Mouse (Mus musculus): ENCODE results near the gene Gm21190. TPM values are rescaled to one million over a fixed set of nuclear protein-coding genes. Genes with fewer than 3 reads are reported as not detected.
"Not testable (repeated sequence)": the region's sequence is repeated elsewhere in the genome, so short reads cannot be mapped to it uniquely, and the experiment has no call there.

Gene Gm21190
- not detected for total RNA-seq (2021)
- long read RNA-seq = 0 reads

DNA sequence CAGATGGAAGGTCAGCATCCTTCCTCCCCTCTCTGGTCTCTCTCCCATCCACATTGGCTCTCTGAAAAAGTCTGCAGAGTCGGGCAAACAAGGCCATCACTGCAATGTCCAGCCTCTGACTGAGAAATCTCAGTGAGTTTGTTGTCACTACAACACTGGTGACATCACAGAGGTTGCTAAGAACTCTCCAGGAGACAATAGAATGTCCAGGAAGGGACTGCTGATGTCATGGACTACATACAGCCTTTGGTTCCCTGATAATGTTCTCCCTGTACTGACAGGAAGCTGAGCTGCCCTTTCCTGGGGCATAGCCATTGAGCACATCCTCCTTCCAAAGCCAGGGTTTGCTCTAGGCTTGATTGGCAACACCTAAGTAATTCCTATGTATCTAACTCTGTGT lies at the start of gene Gm21190:
Gm21190 (minus strand) TSS at position 101 of the 400 bp plus-strand sequence.
- not testable (repeated sequence) for DNase-seq (ENCODE audit: low spot score in 2 of 2)

DNA sequence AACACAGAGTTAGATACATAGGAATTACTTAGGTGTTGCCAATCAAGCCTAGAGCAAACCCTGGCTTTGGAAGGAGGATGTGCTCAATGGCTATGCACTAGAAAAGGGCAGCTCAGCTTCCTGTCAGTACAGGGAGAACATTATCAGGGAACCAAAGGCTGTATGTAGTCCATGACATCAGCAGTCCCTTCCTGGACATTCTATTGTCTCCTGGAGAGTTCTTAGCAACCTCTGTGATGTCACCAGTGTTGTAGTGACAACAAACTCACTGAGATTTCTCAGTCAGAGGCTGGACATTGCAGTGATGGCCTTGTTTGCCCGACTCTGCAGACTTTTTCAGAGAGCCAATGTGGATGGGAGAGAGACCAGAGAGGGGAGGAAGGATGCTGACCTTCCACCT lies 48.0 kb upstream of the Gm21190 start, which contains the start of gene Gm21083:
Gm21083 (plus strand) TSS at position 301 of the 400 bp plus-strand sequence.
- DNase-seq (ENCODE audit: low spot score in 2 of 2) = not testable (repeated sequence)

DNA sequence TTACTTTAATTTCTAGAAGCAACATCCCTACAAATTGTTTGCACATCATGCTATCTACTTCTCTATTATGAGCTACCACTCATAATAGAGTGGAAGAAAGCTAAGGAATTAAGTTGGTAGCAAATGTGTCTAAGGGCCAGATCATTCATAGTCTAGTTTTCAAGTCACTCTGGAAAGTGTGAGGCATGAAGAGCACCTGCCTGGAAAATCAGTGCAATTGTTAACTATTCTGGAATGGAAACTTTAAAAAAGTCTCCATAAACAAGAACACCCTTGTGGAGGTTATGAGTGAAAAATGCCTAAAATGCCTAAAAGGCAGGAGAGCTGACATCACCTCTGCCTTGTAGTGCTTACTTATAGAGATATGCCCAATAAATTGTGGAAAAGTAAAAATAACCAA lies 44.7 kb upstream of the Gm21190 start:
- not testable (repeated sequence) for DNase-seq (ENCODE audit: low spot score in 2 of 2)

DNA sequence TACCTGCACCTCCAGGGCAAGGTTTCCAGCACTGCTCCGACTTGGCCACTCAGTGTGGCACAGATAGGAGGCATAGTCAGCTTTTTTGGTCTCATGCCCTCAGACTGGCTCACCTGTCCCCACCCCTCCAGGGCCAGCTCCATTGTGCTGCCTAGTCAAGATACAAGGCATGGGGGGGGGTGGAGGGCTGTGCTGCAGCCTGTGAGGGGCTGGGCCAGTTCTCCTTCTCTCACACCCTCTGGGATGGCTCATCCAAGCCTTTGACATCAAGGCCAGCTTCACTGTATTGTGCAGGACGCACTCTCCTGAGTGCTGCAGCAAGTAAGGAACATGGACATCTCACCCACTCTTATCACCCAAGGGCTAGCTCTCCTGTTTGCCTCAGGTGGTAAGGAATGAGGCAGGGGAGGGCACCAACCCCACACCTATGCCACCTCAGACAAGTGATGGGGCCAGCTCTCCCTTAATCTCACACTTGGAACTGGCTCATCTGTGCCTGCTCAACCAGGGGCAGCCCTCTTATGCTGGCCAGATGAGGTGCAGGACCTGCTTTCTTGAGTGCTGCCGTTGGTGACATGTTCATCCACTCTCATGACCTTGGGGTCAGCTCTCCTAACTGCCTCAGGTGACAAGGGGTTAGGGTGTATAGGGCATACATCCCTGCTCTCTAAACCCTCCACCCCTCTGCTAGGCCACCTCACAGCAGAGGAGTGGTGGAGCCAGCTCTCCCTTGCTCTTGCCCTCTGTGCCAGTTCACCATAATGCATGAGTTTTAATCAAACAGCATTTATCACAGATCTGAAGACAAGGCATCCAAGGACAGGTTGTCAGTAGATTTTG lies 32.6 kb upstream of the Gm21190 start:
- DNase-seq (ENCODE audit: low spot score in 2 of 2) = not testable (repeated sequence)

DNA sequence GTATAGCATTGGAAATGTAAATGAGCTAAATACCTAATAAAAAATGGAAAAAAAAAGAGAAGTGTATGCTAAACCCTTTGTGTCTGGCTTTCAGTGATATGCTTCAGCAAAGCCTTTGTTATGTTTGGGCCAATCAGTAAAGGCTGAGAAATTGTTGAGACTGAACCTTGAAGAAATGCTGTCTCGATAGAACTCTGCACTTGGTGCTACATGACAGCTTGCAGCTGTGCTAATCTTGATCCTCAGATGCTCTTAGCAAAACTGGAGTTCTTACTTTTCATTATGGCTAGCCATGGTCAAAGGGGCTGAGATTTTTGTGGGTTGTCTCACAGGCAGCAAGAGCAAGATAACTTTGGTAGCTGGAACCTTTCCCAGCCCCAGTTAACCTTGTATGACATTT lies 29.6 kb upstream of the Gm21190 start:
- DNase-seq (ENCODE audit: low spot score in 2 of 2) = not testable (repeated sequence)

DNA sequence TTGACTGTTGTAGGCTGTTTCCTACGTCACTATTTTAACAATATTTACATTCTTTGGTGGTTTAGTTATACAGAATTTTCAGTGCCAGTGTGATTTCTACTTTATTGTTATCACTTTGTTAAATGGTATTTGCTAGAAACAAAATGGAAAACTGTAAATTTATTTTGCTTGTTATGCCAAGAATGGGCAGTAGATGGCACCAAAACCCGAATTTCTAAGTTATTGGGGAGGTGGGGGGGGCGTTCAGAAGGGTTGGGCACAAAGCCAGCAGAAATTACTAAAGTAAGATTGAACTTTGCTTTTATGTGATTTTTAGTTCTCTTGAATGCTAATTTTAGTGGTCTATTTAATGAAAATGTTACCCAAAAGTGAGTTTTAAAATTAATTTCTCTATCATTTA lies 20.6 kb upstream of the Gm21190 start:
- not testable (repeated sequence) for DNase-seq (ENCODE audit: low spot score in 2 of 2)

DNA sequence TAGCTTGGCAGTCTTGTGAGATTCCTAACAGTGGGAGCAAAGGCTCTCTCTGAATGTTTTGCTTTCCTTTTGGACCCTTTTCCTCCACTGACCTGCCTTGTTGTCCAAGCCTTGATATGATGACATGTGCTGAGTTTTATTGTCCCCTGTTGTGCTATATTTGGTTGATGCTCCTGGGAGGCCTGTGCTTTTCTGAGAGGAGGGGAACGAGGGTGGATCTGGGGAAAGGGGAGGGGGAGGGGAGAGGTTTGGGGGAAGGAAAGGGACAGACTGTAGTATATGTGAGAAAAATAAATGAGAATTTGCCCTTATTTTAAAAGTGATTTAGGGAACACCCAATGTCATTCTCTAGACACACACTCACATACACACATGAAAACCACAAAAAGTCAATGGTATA lies 20.1 kb upstream of the Gm21190 start:
- not testable (repeated sequence) for DNase-seq (ENCODE audit: low spot score in 2 of 2)

DNA sequence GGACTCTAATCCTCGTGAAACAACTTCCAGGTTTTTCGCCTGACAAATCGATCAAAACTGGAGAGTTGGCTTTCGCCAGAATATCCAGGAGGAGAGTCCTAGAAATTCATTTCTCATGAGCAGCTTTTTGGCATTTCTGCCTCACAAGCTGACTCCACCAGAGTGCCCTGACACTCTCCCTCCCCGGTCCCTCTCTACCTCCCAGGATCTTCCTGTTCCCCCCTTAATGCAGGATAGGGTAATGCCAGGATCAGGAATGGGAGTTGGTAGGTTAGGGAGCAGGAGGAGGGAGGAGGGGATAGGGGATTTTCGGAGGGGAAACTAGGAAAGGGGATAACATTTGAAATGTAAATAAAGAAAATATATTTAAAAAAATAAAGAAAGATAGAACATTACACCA lies 19.6 kb upstream of the Gm21190 start:
- DNase-seq (ENCODE audit: low spot score in 2 of 2) = not testable (repeated sequence)

DNA sequence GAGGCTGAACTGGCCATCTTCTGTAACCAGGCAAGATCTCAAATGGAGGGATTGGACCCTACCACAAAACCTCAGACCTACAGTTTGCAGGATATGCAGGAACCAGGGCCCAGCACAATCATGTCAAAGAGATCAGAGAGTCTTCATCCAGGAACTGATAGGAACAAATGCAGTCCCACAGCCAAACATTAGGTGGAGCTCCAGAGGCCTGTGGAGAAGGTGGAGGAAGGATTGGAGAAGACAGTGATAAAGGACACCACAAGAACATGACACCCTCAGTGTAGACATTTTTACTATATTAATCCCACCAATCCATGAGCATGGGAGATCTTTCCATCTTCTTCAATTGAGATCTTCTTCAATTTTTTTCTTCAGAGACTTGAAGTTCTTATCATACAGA lies 6.6 kb downstream of the Gm21190 start:
- DNase-seq (ENCODE audit: low spot score in 2 of 2) = peak in 1 of 2 experiments; percentile 20

DNA sequence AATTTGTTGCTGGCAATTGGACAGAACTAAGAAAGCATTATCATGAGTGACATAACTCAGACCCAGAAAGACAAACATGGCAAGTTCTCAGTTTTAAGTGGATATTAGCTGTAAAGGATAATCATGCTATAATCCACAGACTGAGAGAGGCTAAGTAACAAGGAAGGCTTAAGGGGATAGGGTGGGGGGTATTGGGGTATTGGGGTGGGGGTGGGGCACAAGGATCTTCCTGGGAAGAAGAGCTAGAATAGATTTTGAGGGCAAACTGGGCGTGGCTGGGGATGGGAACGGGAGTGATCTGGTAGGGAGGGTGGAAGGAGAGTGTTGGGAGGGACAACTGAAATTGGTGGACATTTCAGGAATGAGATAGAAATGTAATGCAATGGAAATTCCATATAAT lies 7.0 kb downstream of the Gm21190 start:
- not testable (repeated sequence) for DNase-seq (ENCODE audit: low spot score in 2 of 2)

DNA sequence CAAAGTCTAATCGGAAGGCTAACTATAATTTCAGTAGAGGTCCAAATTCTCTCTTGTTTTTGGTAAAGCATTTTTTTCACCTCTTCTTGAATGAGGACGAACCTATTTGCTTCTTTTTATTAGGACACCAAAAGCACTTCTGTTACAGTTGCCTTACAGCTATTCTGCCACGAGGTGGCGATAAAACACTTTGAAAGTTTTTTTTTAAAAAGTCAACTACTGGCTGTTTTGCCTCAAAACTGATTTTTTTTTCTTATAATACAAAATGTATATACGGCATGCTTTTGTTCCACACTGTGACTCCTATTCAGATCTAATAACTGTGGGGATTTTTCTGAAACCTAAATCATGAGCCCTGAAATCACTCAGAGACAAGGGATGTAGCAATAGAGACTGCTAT lies 8.6 kb downstream of the Gm21190 start:
- DNase-seq (ENCODE audit: low spot score in 2 of 2) = peak in 1 of 2 experiments; percentile 51

DNA sequence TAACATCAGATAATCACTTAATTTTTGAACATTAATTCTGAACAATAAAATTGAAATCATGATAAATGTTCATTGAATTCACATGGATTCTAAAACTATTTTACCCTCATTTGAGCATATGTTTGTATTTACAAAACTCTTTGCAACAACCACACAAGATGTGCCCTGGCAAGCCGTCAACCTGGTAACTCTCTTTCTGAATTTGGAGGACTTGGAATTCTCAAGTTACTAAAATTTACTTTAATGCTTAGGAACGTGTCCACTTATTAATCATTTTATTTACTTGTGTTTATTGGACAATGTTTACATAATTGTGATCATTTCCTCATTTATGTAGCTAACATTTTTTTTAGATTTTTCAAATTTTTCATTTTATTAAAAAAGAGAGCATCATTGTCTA lies 11.9 kb downstream of the Gm21190 start:
- not testable (repeated sequence) for DNase-seq (ENCODE audit: low spot score in 2 of 2)

DNA sequence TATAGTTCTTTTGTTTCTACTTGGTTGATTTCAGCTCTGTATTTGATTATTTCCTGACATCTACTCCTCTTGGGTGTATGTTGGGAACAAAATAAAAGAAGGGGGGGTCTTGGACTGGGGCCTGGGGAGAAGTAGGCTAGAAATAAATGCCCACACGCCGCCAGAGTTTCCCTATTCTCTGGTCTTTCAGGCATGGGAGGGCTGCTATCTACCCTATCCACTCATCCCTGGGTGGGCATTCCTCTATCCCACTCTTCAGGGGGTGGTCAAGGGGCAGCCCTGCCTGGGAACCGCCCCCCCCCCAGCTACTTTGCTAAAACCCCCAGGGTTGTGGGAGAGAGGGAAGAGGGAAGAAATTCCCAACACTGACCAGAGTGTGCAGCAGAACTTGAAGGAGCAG lies 16.8 kb downstream of the Gm21190 start:
- DNase-seq (ENCODE audit: low spot score in 2 of 2) = not testable (repeated sequence)

DNA sequence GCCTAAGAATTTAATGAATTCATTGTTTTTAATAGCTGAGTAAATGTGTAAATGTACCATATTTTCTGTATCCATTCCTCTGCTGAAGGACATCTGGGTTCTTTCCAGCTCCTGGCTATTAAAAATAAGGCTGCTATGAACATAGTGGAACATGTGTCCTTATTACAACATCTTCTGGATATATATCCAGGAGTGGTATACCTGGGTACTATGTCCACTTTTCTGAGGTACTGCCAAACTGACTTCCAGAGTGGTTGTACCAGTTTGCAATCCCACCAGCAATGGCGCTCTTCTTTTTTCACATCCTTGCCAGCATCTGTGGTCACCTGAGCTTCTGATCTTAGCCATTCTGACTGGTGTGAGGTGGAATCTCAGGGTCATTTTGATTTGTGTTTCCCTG lies 19.1 kb downstream of the Gm21190 start:
- DNase-seq (ENCODE audit: low spot score in 2 of 2) = not testable (repeated sequence)

DNA sequence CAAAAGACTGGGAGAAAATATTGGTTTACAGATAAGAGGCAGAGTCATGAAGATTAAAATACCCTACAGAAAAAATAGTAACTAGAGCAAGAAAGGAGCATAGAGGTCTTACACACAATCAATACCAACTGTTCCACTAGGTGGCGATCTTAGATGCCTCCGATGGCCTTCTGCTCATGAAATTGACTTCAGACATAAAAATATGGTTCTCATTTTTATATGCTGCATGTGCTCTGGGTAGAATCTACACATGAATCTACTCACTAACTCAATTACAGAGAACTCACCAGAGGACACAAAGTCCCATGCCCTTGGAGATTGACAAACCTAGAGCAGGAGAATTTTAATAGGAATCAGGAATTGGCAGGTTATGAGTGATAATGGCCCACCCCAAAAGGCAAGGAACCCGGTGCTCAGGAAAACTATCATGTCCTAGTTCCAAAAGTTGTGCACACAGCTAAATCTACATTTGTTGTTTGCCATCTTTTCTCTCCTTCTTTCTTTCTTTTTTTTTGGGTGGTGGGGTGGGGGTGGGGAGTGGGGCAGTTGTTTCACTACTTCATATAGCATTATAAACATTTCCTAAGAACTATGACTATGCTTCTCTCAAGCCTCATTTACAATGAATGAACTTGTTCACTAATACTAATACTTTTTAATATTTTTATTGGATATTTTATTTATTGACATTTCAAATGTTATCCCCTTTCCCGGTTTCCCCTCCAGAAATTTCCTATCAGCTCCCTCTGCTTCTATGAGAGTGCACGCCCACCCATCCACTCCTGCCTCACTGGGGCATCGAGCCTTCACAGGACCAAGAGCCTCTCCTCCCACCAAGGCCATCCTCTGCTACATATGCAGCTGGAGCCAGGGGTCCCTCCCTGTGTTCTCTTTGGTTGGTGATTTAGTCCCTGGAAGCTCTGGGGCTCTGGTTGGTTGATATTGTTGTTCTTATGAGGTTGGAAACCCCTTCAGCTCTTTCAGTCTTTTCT lies 20.3 kb downstream of the Gm21190 start:
- peak in 1 of 2 experiments; percentile 26 for DNase-seq (ENCODE audit: low spot score in 2 of 2)

DNA sequence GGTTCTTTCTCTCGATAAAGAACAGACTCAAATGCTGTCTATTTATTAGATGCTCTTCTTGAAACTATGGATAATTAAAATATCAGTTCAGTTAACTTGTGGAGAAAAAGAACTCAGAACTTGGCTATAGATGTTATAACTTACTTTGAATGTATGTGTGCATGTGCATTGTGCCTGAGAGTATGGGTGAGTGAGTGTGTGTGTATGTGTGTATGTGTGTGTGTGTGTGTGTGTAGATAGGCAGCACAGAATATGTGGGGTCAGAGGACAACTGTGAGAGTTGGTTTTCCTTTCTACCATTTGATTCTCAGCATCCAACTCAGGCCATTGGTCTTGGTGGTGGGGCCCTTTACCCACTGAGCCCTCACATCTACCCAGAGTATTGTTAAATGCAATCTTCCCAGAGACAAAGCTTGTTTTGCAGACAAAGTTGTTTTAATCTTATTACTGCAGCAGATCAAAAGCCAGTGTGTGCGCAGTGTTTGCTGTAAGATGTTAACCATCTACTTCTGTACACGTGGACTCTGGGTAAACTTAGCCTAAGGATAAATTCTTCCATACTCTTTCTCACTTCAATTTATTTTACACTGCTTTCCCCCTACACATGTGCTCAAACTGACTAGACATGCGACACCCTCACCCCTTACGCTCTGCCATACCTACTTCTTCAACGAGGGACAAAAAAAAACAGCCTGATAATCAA lies 21.1 kb downstream of the Gm21190 start:
- not testable (repeated sequence) for DNase-seq (ENCODE audit: low spot score in 2 of 2)

DNA sequence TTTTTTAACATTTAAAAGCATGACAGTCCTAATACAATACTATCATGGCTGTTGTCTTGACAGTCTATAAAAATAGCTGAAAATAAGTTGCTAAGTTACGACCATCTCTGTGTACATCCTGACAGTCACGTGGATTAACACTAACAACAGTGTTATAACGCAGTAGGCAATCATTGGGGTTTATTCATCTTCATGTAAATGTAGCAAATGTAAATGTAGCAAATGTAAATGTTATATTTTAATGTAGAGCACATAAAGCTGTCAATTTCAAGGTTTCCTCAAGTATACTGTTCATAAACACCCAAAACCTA lies 21.8 kb downstream of the Gm21190 start:
- no peak for DNase-seq (ENCODE audit: low spot score in 2 of 2)

DNA sequence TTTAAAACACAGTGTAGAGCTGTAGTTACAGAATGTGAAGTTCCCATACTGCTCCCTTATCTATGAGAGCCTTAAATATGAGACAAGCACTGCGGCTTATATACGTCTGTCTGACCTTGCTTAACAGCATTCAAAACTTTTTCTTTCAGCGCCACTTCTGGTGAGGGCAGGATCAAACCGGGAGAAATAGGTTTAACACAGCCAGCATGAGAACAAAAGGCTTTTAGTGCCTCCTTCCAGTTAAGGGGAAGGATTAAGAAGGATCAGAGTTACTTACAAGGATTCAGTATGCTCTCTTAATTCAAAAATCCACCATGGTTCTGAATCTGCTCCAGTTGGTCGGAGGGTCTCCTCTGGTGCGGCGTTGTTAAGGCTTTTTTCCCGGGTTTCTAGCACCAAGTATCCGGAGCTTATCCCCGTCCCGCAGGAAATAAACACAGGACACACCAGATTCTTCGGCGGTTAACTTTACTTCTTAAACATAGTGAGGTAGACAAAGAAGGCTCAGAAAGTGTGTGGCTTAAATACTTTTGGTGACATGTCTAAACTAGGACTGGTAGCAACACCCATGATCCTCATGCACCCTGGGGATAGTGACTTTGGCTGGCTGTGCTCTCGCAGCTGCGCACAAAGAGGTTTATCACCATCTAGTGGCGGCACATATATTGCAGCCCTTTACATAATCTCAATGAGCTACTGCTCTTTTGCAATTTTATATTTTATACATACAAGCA lies 22.3 kb downstream of the Gm21190 start:
- peak in 1 of 2 experiments; percentile 67 for DNase-seq (ENCODE audit: low spot score in 2 of 2)

DNA sequence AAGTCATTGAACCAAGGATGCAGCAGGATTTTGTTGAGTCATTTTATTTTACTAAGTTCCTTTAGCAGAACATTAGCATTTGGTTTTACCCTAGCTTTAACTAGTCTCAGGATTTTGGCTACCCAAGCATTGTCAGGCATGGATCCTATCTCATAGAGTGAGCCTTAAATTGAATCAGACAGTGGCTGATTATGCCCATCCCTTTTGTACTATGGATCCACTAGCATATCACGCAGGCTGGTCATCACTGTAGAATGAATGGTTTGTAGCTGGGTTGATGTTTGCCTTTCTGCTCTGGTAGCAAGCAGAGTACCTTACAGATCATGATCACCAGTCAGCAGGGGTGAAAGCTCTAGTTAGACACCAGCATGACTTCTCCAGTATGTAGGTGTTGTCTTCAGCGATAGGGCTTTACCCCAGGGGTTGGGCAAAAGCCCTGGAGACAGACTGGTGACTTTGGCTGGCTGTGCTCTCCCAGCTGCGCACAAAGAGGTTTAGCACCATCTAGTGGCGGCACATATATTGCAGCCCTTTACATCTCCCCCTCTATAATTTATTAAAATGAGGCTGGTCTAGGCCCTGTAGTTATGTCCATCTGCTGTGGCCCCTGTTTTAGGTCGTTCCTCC lies 30.1 kb downstream of the Gm21190 start:
- DNase-seq (ENCODE audit: low spot score in 2 of 2) = peak; percentile 22 to 71

DNA sequence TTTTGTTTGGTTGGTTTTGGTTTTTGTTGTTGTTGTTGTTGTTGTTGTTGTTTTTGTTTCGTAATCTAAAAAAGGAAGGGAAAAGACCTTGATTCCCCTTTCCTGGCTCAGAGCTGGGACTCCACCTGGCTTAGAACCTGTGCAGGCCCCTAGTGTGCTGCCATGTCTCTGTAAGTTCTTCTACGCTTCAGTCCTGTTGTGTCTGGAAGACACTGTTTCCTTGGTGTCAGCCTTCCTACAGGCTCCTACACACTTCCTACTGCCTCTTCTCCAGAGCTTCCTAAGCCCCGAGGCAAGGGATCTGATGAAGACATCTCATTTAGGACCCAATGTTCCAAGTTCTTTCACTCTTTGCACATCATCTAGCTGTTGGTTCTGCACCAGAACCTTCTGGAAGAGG lies 30.7 kb downstream of the Gm21190 start:
- not testable (repeated sequence) for DNase-seq (ENCODE audit: low spot score in 2 of 2)
